ENCODE assay signal across 33 mouse cellular contexts in genomic region chr7:19162928-19163327, GRCm38 (mm10). TPM values are rescaled to one million over a fixed set of nuclear protein-coding genes. Genes with fewer than 3 reads are reported as not detected.
"Had no signal": no experiment of that assay in that cellular context is flagged by ENCODE, and none has a peak within 500 bp of the region (broad histone marks: within the 10 kb centered on the region; RNA-seq: fewer than 3 reads in every experiment).

No protein-coding gene starts in this region.

- H3K27ac ChIP-seq: left cerebral cortex, adult 2 months; limb, embryonic 10.5 days; limb, embryonic 12.5 days; limb, embryonic 13.5 days; limb, embryonic 15.5 days; liver, embryonic 12.5 days; liver, embryonic 13.5 days; liver, embryonic 14.5 days; liver, embryonic 15.5 days; lung, embryonic 15.5 days; macrophage; midbrain, embryonic 10.5 days; midbrain, embryonic 12.5 days; midbrain, embryonic 13.5 days; midbrain, embryonic 15.5 days had no signal

- H3K9ac ChIP-seq: limb, embryonic 12.5 days; limb, embryonic 13.5 days; limb, embryonic 15.5 days; liver, embryonic 12.5 days; liver, embryonic 13.5 days; liver, embryonic 14.5 days; liver, embryonic 15.5 days; liver, postnatal 0 days; lung, embryonic 14.5 days; lung, embryonic 15.5 days; midbrain, embryonic 13.5 days; midbrain, embryonic 15.5 days had no signal

- H3K36me3 ChIP-seq: limb, embryonic 10.5 days; limb, embryonic 12.5 days; limb, embryonic 13.5 days; limb, embryonic 15.5 days; liver, embryonic 12.5 days; liver, embryonic 13.5 days; liver, embryonic 15.5 days; lung, embryonic 15.5 days; midbrain, embryonic 10.5 days; midbrain, embryonic 12.5 days; midbrain, embryonic 13.5 days; midbrain, embryonic 15.5 days had no signal

- H3K4me2 ChIP-seq: limb, embryonic 15.5 days; liver, embryonic 11.5 days; liver, embryonic 12.5 days; liver, embryonic 13.5 days; liver, embryonic 15.5 days; lung, embryonic 15.5 days; midbrain, embryonic 11.5 days; midbrain, embryonic 12.5 days; midbrain, embryonic 13.5 days; midbrain, embryonic 15.5 days had no signal

- H3K4me3 ChIP-seq: left cerebral cortex, adult 2 months; limb, embryonic 15.5 days; liver, embryonic 12.5 days; liver, embryonic 13.5 days; liver, embryonic 15.5 days; lung, embryonic 15.5 days; megakaryocyte, embryonic 14.5 days; midbrain, embryonic 10.5 days; midbrain, embryonic 12.5 days; midbrain, embryonic 13.5 days; midbrain, embryonic 15.5 days; myocyte had no signal

- H3K9me3 ChIP-seq: limb, embryonic 10.5 days; limb, embryonic 12.5 days; limb, embryonic 15.5 days; liver, embryonic 12.5 days; liver, embryonic 15.5 days; lung, embryonic 15.5 days; midbrain, embryonic 12.5 days; midbrain, embryonic 13.5 days; midbrain, embryonic 15.5 days had no signal

- ATAC-seq: liver, embryonic 12.5 days; liver, postnatal 0 days; midbrain, embryonic 13.5 days; midbrain, embryonic 15.5 days; midbrain, embryonic 16.5 days had no signal

- DNase-seq: left cerebral cortex, postnatal 4 days; liver; liver, embryonic 13.5 days; liver, postnatal 0 days; lung, adult 18-20 months; lung, adult 2 months; lung, embryonic 14.5 days; lung, postnatal 10 days; lung, postnatal 14 days; lung, postnatal 36 days; lung, postnatal 4 days; midbrain, embryonic 14.5 days had no signal

RNA-seq across cellular contexts. Expression of gene Gipr, which starts 3.0 kb away (rescaled TPM):
- polyA plus RNA-seq: limb, embryonic 11.5 days; liver, adult 2 months; macrophage had no signal
